Mouse (Mus musculus): ENCODE data around the gene Lysmd3. TPM values are rescaled to one million over a fixed set of nuclear protein-coding genes. Genes with fewer than 3 reads are reported as not detected.
A peak's percentile ranks its signal among the peaks of the same experiment; 100 is the strongest.

The Lysmd3 gene
- polyA plus RNA-seq, 1 experiment from 2014 or later, result 18.7 TPM

DNA sequence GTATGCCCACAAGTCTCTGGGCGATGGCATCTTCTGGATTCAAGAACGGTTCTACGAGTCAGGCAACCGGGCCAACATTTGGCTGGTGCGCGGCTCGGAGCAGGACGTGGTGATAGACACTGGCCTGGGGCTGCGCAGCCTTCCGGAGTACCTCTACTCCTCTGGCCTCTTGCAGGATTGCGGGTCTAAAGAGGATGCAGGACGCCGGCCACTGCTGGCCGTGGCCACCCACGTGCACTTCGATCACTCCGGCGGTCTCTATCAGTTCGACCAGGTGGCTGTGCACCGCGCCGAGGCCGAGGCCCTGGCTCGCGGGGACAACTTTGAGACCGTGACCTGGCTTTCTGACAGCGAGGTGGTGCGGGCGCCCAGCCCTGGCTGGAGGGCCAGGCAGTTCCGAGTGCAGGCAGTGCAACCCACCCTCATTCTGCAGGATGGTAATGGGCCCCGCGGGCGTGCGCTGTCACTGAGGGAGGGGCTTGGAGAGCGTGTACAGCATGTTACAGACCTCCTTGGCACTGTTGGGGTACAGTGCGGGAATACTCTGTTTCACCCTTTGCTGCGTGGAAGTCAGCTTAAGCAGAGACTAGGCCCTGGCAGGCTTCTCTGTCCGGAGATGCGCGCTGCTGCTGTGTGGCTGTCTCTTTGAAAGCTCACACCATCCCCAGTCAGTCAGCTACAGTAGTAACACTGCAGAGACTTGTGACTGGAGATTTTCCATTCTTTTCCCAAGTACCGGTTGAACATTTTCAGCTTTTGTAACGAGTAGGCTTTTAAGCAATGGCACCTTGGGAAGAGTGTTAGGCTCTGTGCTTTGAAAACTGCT, 54.3 kb downstream of the Lysmd3 start:
- peak overlapping the region; percentile 91 for H3K27ac ChIP-seq (ENCODE audit: low read length)
- WGBS (ENCODE audit: insufficient replicate concordance), result 2% methylated on average over 42 of the region's 42 CpGs
- H3K9ac ChIP-seq (ENCODE audit: low read depth, low read length), result peak overlapping the region; percentile 73
- H3K4me3 ChIP-seq (ENCODE audit: low read depth, low read length), result peak overlapping the region; percentile 91
- H3K36me3 ChIP-seq (ENCODE audit: control insufficient read depth, insufficient read depth), result no peaks in the 10 kb centered on the region
- no peaks in the 10 kb centered on the region for H3K9me3 ChIP-seq (replicated peaks; ENCODE audit: control insufficient read depth, low read length)
- H3K4me2 ChIP-seq (ENCODE audit: low read depth, low read length), result peak overlapping the region; percentile 99
- no peaks in the 10 kb centered on the region for H3K27me3 ChIP-seq (ENCODE audit: control insufficient read depth, insufficient read depth, low read depth, low read length)
- ATAC-seq (ENCODE audit: low read depth), result peak; percentile 17
- peaks cover 29% of the 10 kb centered on the region for H3K4me1 ChIP-seq (ENCODE audit: control insufficient read depth, low read depth, low read length)

DNA sequence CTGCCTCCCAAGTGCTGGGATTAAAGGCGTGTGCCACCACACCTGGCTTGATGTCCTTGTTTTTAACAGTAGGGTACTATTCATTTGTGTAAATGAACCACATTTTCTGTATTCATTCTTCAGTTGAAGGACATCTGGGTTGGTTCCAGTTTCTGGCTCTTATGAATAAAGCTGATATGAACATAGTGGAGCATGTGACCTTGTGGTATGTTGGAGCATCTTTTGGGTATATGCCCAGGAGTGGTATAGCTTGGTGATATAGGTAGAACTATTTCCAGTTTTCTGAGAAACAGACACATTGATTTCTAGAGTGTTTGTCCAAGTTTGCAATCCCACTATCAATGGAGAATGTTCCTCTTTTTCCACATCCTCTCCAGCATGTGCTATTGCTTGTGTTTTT, 56.4 kb downstream of the Lysmd3 start:
- peaks cover 24% of the 10 kb centered on the region for H3K4me1 ChIP-seq (ENCODE audit: control insufficient read depth, low read depth, low read length)
- H3K9ac ChIP-seq (ENCODE audit: low read depth, low read length), result no peak overlapping the region
- no peak for ATAC-seq (ENCODE audit: low read depth)
- no peaks in the 10 kb centered on the region for H3K36me3 ChIP-seq (ENCODE audit: control insufficient read depth, insufficient read depth)
- 92% methylated on average over 1 of the region's 1 CpGs for WGBS (ENCODE audit: insufficient replicate concordance)
- no peaks in the 10 kb centered on the region for H3K27me3 ChIP-seq (ENCODE audit: control insufficient read depth, insufficient read depth, low read depth, low read length)
- H3K9me3 ChIP-seq (replicated peaks; ENCODE audit: control insufficient read depth, low read length), result no peaks in the 10 kb centered on the region
- no peak overlapping the region for H3K4me3 ChIP-seq (ENCODE audit: low read depth, low read length)
- H3K4me2 ChIP-seq (ENCODE audit: low read depth, low read length), result no peak overlapping the region
- no peak overlapping the region for H3K27ac ChIP-seq (ENCODE audit: low read length)

Other genes starting within 250 kb of the Lysmd3 start
- 0.17 and 0.19 TPM in 2 replicates for gene Adgrv1, start 24.5 kb upstream of the Lysmd3 start, polyA plus RNA-seq (2015; fragmentation: Nextera tagmentation; extraction: Ambion mirVana)
- gene Polr3g, start 53.4 kb downstream of the Lysmd3 start, polyA plus RNA-seq (2015; fragmentation: Nextera tagmentation; extraction: Ambion mirVana), result 6.5 and 8.4 TPM in 2 replicates
- 3.1 and 3.4 TPM in 2 replicates for gene Mblac2, start 53.7 kb downstream of the Lysmd3 start, polyA plus RNA-seq (2015; fragmentation: Nextera tagmentation; extraction: Ambion mirVana)
- 74.2 and 85.6 TPM in 2 replicates for gene Cetn3, start 125.4 kb downstream of the Lysmd3 start, polyA plus RNA-seq (2015; fragmentation: Nextera tagmentation; extraction: Ambion mirVana)